Mouse (Mus musculus) cerebellum, adult 2 months (tissue): Measurements from ENCODE around the gene Btg3.

Source experiments
- CTCF ChIP-seq: fragments of 200-500 bp; IDR thresholded peaks from 2 replicates; pipeline ENCODE4 v1.5.1; 2011; ENCODE audit warnings: low read depth, mild to moderate bottlenecking, control low read depth, low read length, moderate library complexity, borderline replicate concordance; ENCODE audit not compliant: insufficient read depth
- POLR2A ChIP-seq: fragments of 200-500 bp; IDR thresholded peaks from 2 replicates; pipeline ENCODE4 v1.6.1; 2011; ENCODE audit warnings: low read length, control low read depth, borderline replicate concordance; ENCODE audit not compliant: insufficient read depth

GRCm38 (mm10) chr16:78371491-78372046, 5.4 kb downstream of the Btg3 start:
- TF ChIP-seq POLR2A: no peak
- no peak for TF ChIP-seq CTCF
